Mouse (Mus musculus): ENCODE measurements around the gene Mob1b. TPM values are rescaled to one million over a fixed set of nuclear protein-coding genes. Genes with fewer than 3 reads are reported as not detected.

Gene Mob1b
- total and polyA plus RNA-seq, 3 experiments = 12.2 to 14.0 TPM; not detected in 1

- H3K9ac ChIP-seq (ENCODE audit: control insufficient read depth, low read depth, low read length, poor library complexity, severe bottlenecking) = no peak overlapping the region
- no peak overlapping the region for H3K27ac ChIP-seq (ENCODE audit: control insufficient read depth, low read depth, low read length)
- no peaks in the 10 kb centered on the region; a peak in 1 of 4 replicates for H3K27me3 ChIP-seq (ENCODE audit: control insufficient read depth in 1 of 2, insufficient read depth in 2 of 2, low read length in 2 of 2)
- no peaks in the 10 kb centered on the region for H3K9me3 ChIP-seq (replicated peaks; ENCODE audit: insufficient read depth, low read length)
- no peaks in the 10 kb centered on the region for H3K36me3 ChIP-seq (ENCODE audit: control insufficient read depth in 1 of 2, insufficient read depth in 2 of 2, low read length in 2 of 2)
- no peak overlapping the region for H3K4me3 ChIP-seq (ENCODE audit: control insufficient read depth in 1 of 2, insufficient read depth in 1 of 2, low read depth in 2 of 2, low read length in 2 of 2)
- no peaks in the 10 kb centered on the region for H3K79me2 ChIP-seq (ENCODE audit: control insufficient read depth, insufficient read depth, low read length, poor library complexity)
- no peaks in the 10 kb centered on the region for H3K4me1 ChIP-seq (ENCODE audit: control insufficient read depth in 1 of 2, insufficient read depth in 2 of 2, low read length in 2 of 2)
- TF ChIP-seq ZKSCAN1 (IDR thresholded peaks at IDR 0.05; ENCODE audit: low read depth, low read length) = no peak
- no peak for TF ChIP-seq MYC (IDR thresholded peaks at IDR 0.05; ENCODE audit: low read depth, low read length)
- no peak for TF ChIP-seq ZC3H11A (IDR thresholded peaks at IDR 0.05; ENCODE audit: low read depth, low read length)
- TF ChIP-seq MAZ (IDR thresholded peaks at IDR 0.05; ENCODE audit: low read depth, low read length) = no peak
- TF ChIP-seq JUND (IDR thresholded peaks at IDR 0.05; ENCODE audit: low read depth, low read length) = no peak
- no peak for TF ChIP-seq ZMIZ1 (IDR thresholded peaks at IDR 0.05; ENCODE audit: low read depth, low read length)
- TF ChIP-seq NELFE (IDR thresholded peaks at IDR 0.05; ENCODE audit: low read depth, low read length) = no peak
- no peak for TF ChIP-seq RCOR1 (IDR thresholded peaks at IDR 0.05; ENCODE audit: low read depth, low read length)
- no peak for TF ChIP-seq EP300 (IDR thresholded peaks at IDR 0.05; ENCODE audit: low read depth in 1 of 2, low read length in 2 of 2)
- no peak for TF ChIP-seq MXI1 (IDR thresholded peaks at IDR 0.05; ENCODE audit: low read depth, low read length)
- TF ChIP-seq TAL1 (IDR thresholded peaks at IDR 0.05; ENCODE audit: low read length) = no peak
- no peak for TF ChIP-seq CHD1 (IDR thresholded peaks at IDR 0.05; ENCODE audit: low read depth, low read length)
- no peak for TF ChIP-seq MAFK (IDR thresholded peaks at IDR 0.05; ENCODE audit: borderline replicate concordance, low read depth, low read length)
- no peak for TF ChIP-seq E2F4 (IDR thresholded peaks at IDR 0.05; ENCODE audit: borderline replicate concordance, low read depth, low read length)
- DNase-seq (ENCODE audit: low read depth, low spot score) = no peak
These were observed 8.9 kb upstream of the Mob1b start for GRCm38 (mm10) chr5:88711618-88712224.

GRCm38 (mm10) chr5:88712328-88712727, 8.3 kb upstream of the Mob1b start:
- no peak overlapping the region for H3K27ac ChIP-seq (ENCODE audit: control insufficient read depth, low read depth, low read length)
- no peak for DNase-seq (ENCODE audit: low read depth, low spot score)
- H3K27me3 ChIP-seq (ENCODE audit: control insufficient read depth in 1 of 2, insufficient read depth in 2 of 2, low read length in 2 of 2) = no peaks in the 10 kb centered on the region; a peak in 1 of 4 replicates
- no peaks in the 10 kb centered on the region for H3K9me3 ChIP-seq (replicated peaks; ENCODE audit: insufficient read depth, low read length)
- no peak overlapping the region for H3K4me3 ChIP-seq (ENCODE audit: control insufficient read depth in 1 of 2, insufficient read depth in 1 of 2, low read depth in 2 of 2, low read length in 2 of 2)
- no peak overlapping the region for H3K9ac ChIP-seq (ENCODE audit: control insufficient read depth, low read depth, low read length, poor library complexity, severe bottlenecking)
- TF ChIP-seq ELF1 (IDR thresholded peaks at IDR 0.05; ENCODE audit: low read depth, low read length) (no peak), KAT2A (conservative IDR thresholded peaks at IDR 0.05; ENCODE audit: low read depth, low read length) (no peak)
- H3K79me2 ChIP-seq (ENCODE audit: control insufficient read depth, insufficient read depth, low read length, poor library complexity) = no peaks in the 10 kb centered on the region
- no peaks in the 10 kb centered on the region for H3K36me3 ChIP-seq (ENCODE audit: control insufficient read depth in 1 of 2, insufficient read depth in 2 of 2, low read length in 2 of 2)
- no peaks in the 10 kb centered on the region for H3K4me1 ChIP-seq (ENCODE audit: control insufficient read depth in 1 of 2, insufficient read depth in 2 of 2, low read length in 2 of 2)

Measured in MEL (cell line).